Mouse (Mus musculus): ENCODE measurements around the gene Gli1.
"Not testable (repeated sequence)": the region's sequence is repeated elsewhere in the genome, so short reads cannot be mapped to it uniquely, and the experiment has no call there.

Gene Gli1

GRCm38 (mm10) chr10:127322669-127323068, 19.1 kb downstream of the Gli1 start:
- DNase-seq (ENCODE audit: low read depth, low spot score) = no peak

GRCm38 (mm10) chr10:127322178-127322577, 19.6 kb downstream of the Gli1 start:
- no peak for DNase-seq (ENCODE audit: low read depth, low spot score)

- no peak for DNase-seq (ENCODE audit: low read depth, low spot score)
These were observed 20.2 kb downstream of the Gli1 start, which contains the start of gene Arhgap9 for GRCm38 (mm10) chr10:127321621-127322020. Gene Arhgap9, plus strand, starts transcription at chr10:127321964.

- DNase-seq (ENCODE audit: low read depth, low spot score) = no peak
These were observed 21.8 kb downstream of the Gli1 start for GRCm38 (mm10) chr10:127319969-127320368.

- no peak for DNase-seq (ENCODE audit: low read depth, low spot score)
These were observed 23.8 kb downstream of the Gli1 start for GRCm38 (mm10) chr10:127318009-127318408.

GRCm38 (mm10) chr10:127317277-127317676, 24.5 kb downstream of the Gli1 start:
- no peak for DNase-seq (ENCODE audit: low read depth, low spot score)

- not testable (repeated sequence) for DNase-seq (ENCODE audit: low read depth, low spot score)
These were observed 26.8 kb downstream of the Gli1 start for GRCm38 (mm10) chr10:127314950-127315349.

- not testable (repeated sequence) for DNase-seq (ENCODE audit: low read depth, low spot score)
These were observed 28.3 kb downstream of the Gli1 start for GRCm38 (mm10) chr10:127313516-127313915.

GRCm38 (mm10) chr10:127312858-127313257, 28.9 kb downstream of the Gli1 start:
- DNase-seq (ENCODE audit: low read depth, low spot score) = no peak

- peak; percentile 54 for DNase-seq (ENCODE audit: low read depth, low spot score)
These were observed 29.5 kb downstream of the Gli1 start for GRCm38 (mm10) chr10:127312356-127312676.

GRCm38 (mm10) chr10:127311476-127312355, 30.1 kb downstream of the Gli1 start, which contains the start of gene Mars:
Gene Mars, minus strand, starts transcription at chr10:127311786.
- peak; percentile 97 for DNase-seq (ENCODE audit: low read depth, low spot score)

GRCm38 (mm10) chr10:127310523-127311475, 31.0 kb downstream of the Gli1 start:
- no peak for DNase-seq (ENCODE audit: low read depth, low spot score)

- DNase-seq (ENCODE audit: low read depth, low spot score) = not testable (repeated sequence)
These were observed 32.6 kb downstream of the Gli1 start for GRCm38 (mm10) chr10:127309167-127309566.

GRCm38 (mm10) chr10:127303136-127303535, 38.6 kb downstream of the Gli1 start:
- DNase-seq (ENCODE audit: low read depth, low spot score) = no peak

GRCm38 (mm10) chr10:127300361-127300760, 41.4 kb downstream of the Gli1 start:
- DNase-seq (ENCODE audit: low read depth, low spot score) = no peak

- no peak for DNase-seq (ENCODE audit: low read depth, low spot score)
These were observed 44.5 kb downstream of the Gli1 start for GRCm38 (mm10) chr10:127297015-127297871.

GRCm38 (mm10) chr10:127295986-127296794, 45.6 kb downstream of the Gli1 start:
- no peak for DNase-seq (ENCODE audit: low read depth, low spot score)

- DNase-seq (ENCODE audit: low read depth, low spot score) = no peak
These were observed 46.8 kb downstream of the Gli1 start for GRCm38 (mm10) chr10:127294895-127295510.

GRCm38 (mm10) chr10:127293590-127294113, 48.1 kb downstream of the Gli1 start:
- no peak for DNase-seq (ENCODE audit: low read depth, low spot score)
